In the genomic region with DNA sequence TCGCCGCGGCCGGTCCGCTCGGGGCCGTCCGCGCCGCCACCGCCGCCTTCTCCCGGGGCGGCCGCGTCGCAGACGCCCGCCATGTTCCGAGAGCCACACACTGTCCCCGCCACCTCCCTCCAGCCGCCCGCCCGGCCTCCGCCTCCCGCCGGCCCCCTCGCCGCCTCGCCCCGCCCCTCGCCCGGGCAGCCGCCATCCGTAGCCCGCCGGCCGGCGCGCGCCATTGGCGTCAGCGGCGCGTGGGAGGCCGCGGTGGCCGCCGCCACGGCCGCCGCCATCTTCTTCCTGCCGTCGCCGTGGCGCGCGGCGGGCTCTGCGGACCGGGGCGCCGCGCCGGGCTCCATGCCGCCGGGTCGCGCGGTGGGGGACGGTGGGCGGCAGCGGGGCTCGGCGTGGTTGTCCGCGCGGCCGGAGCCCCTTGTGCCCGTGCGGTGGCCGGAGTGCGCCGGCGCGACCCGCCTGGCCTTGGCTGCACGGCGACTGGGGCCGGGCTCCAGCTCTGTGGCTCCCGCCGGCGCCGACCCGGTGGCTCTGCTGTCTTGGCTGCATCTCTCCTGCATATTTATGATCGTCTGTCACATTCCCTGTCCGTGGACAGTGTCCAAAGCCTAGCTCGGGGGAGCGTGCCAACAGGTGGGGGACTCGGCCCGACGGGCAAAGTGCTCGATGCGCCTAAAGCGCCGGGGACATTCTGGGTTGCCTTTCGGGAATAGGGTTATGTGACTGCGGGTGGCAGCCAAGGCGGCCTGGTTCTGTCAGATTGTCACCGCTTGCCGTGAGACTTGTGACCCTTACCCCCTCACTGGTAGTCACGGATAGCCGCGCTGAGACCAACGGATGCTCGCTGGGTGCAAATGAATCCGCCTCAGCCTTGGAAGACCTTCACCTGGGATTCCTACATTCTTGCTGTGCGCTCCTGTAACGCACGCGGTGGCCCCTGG, we compare ENCODE assay signal across 8 mouse cellular contexts. TPM values are rescaled to one million over a fixed set of nuclear protein-coding genes. Genes with fewer than 3 reads are reported as not detected.
A peak's percentile ranks its signal among the peaks of the same experiment; 100 is the strongest.
DNase-seq lines count a peak whose midpoint lies in the region; ATAC-seq lines count a peak whose summit lies in the region.

Gene Tapt1, minus strand, starts transcription at position 106 of the 941 bp plus-strand sequence.

- no peaks in the 10 kb centered on the region for H3K9me3 ChIP-seq in forebrain, embryonic 12.5 days
- no peaks in the 10 kb centered on the region for H3K9me3 ChIP-seq in heart, embryonic 16.5 days (replicated peaks; ENCODE audit: control insufficient read depth, low read length)
- no peaks in the 10 kb centered on the region for H3K9me3 ChIP-seq in liver, embryonic 15.5 days (replicated peaks)
- H3K9me3 ChIP-seq in neural tube, embryonic 11.5 days (ENCODE audit: control insufficient read depth, low read length): no peaks in the 10 kb centered on the region
- H3K9me3 ChIP-seq in stomach, embryonic 16.5 days (replicated peaks; ENCODE audit: control insufficient read depth, low read length): no peaks in the 10 kb centered on the region

- H3K4me1 ChIP-seq in forebrain, embryonic 12.5 days: peaks cover 25% of the 10 kb centered on the region
- peaks cover 27% of the 10 kb centered on the region for H3K4me1 ChIP-seq in heart, embryonic 16.5 days (ENCODE audit: control insufficient read depth, insufficient read depth, low read length)
- H3K4me1 ChIP-seq in liver, embryonic 15.5 days (replicated peaks): peaks cover 51% of the 10 kb centered on the region
- peaks cover 13% of the 10 kb centered on the region; the same call in 1 of the 2 replicates for H3K4me1 ChIP-seq in neural tube, embryonic 11.5 days (ENCODE audit: control insufficient read depth, insufficient read depth, low read length)
- peaks cover 17% of the 10 kb centered on the region for H3K4me1 ChIP-seq in stomach, embryonic 16.5 days (ENCODE audit: control insufficient read depth, insufficient read depth, low read length)

- under 1% methylated on average over 95 of the region's 121 CpGs for WGBS in forebrain, embryonic 12.5 days
- WGBS in heart, embryonic 16.5 days: under 1% methylated on average over 77 of the region's 121 CpGs
- under 1% methylated on average over 112 of the region's 121 CpGs for WGBS in liver, embryonic 15.5 days (ENCODE audit: insufficient replicate concordance)
- WGBS in neural tube, embryonic 11.5 days: under 1% methylated on average over 49 of the region's 121 CpGs
- under 1% methylated on average over 104 of the region's 121 CpGs for WGBS in stomach, embryonic 16.5 days

- peak within 1 kb of the TSS; percentile 92 for H3K4me3 ChIP-seq in forebrain, embryonic 12.5 days (replicated peaks)
- peak within 1 kb of the TSS; percentile 89 for H3K4me3 ChIP-seq in heart, embryonic 16.5 days (ENCODE audit: low read length)
- peak within 1 kb of the TSS; percentile 95 for H3K4me3 ChIP-seq in liver, embryonic 15.5 days (replicated peaks)
- peak within 1 kb of the TSS; percentile 94 for H3K4me3 ChIP-seq in neural tube, embryonic 11.5 days (ENCODE audit: low read depth, low read length)
- peak within 1 kb of the TSS; percentile 84 for H3K4me3 ChIP-seq in stomach, embryonic 16.5 days (replicated peaks; ENCODE audit: low read length)

- DNase-seq in c-Kit-positive CD71-positive TER-119-negative erythroid progenitor cells, embryonic 14.5 days (ENCODE audit: low read depth): peak; percentile 55
- peak; percentile 87 to 95 for DNase-seq in kidney, postnatal 36 days
- peak; percentile 88 for DNase-seq in neural tube, embryonic 11.5 days (ENCODE audit: low spot score)

- H3K4me2 ChIP-seq in forebrain, embryonic 12.5 days: peak within 1 kb of the TSS; percentile 65
- peak within 1 kb of the TSS; percentile 78 for H3K4me2 ChIP-seq in heart, embryonic 16.5 days (ENCODE audit: low read depth, low read length)
- H3K4me2 ChIP-seq in liver, embryonic 15.5 days: peak within 1 kb of the TSS; percentile 83
- H3K4me2 ChIP-seq in neural tube, embryonic 11.5 days (ENCODE audit: low read depth): peak within 1 kb of the TSS; percentile 74
- H3K4me2 ChIP-seq in stomach, embryonic 16.5 days (ENCODE audit: low read depth, low read length): peak within 1 kb of the TSS; percentile 77

- H3K27ac ChIP-seq in forebrain, embryonic 12.5 days: peak within 1 kb of the TSS; percentile 91
- peak within 1 kb of the TSS; percentile 88 for H3K27ac ChIP-seq in heart, embryonic 16.5 days (ENCODE audit: low read length)
- H3K27ac ChIP-seq in liver, embryonic 15.5 days (replicated peaks): peak within 1 kb of the TSS; percentile 87
- H3K27ac ChIP-seq in neural tube, embryonic 11.5 days (ENCODE audit: low read depth, low read length): peak within 1 kb of the TSS; percentile 87
- H3K27ac ChIP-seq in stomach, embryonic 16.5 days (ENCODE audit: low read length): peak within 1 kb of the TSS; percentile 84

- no peaks in the 10 kb centered on the region for H3K27me3 ChIP-seq in forebrain, embryonic 12.5 days
- H3K27me3 ChIP-seq in heart, embryonic 16.5 days (ENCODE audit: control insufficient read depth, insufficient read depth, low read length): no peaks in the 10 kb centered on the region
- no peaks in the 10 kb centered on the region for H3K27me3 ChIP-seq in liver, embryonic 15.5 days
- H3K27me3 ChIP-seq in neural tube, embryonic 11.5 days (ENCODE audit: control insufficient read depth, insufficient read depth, low read length): no peaks in the 10 kb centered on the region
- H3K27me3 ChIP-seq in stomach, embryonic 16.5 days (ENCODE audit: control insufficient read depth, insufficient read depth, low read length): no peaks in the 10 kb centered on the region

- ATAC-seq in CD4-positive, CD25-positive, alpha-beta regulatory T cell, adult 4 months: peak; percentile 57
- ATAC-seq in forebrain, embryonic 12.5 days (ENCODE audit: low FRiP score): peak; percentile 97
- ATAC-seq in heart, embryonic 16.5 days (replicated peaks; ENCODE audit: extremely low read depth, insufficient read depth, low FRiP score): peak; percentile 96
- peak; percentile 93 for ATAC-seq in liver, embryonic 15.5 days (ENCODE audit: insufficient read depth)
- peak; percentile 96 for ATAC-seq in neural tube, embryonic 11.5 days (ENCODE audit: insufficient read depth, low FRiP score, low TSS enrichment)
- peak; percentile 97 for ATAC-seq in stomach, embryonic 16.5 days (ENCODE audit: insufficient read depth, low FRiP score)

- H3K36me3 ChIP-seq in forebrain, embryonic 12.5 days (replicated peaks): 0 out of 2 replicates have a peak, but pooled peaks cover 4% of the 10 kb centered on the region
- no peaks in the 10 kb centered on the region for H3K36me3 ChIP-seq in heart, embryonic 16.5 days (ENCODE audit: control insufficient read depth, insufficient read depth)
- H3K36me3 ChIP-seq in liver, embryonic 15.5 days (replicated peaks): peaks cover 4% of the 10 kb centered on the region
- no peaks in the 10 kb centered on the region for H3K36me3 ChIP-seq in neural tube, embryonic 11.5 days (ENCODE audit: control insufficient read depth, insufficient read depth, low read length)
- no peaks in the 10 kb centered on the region for H3K36me3 ChIP-seq in stomach, embryonic 16.5 days (ENCODE audit: control insufficient read depth, insufficient read depth, low read length)

- H3K9ac ChIP-seq in forebrain, embryonic 12.5 days: peak within 1 kb of the TSS; percentile 87
- H3K9ac ChIP-seq in heart, embryonic 16.5 days (ENCODE audit: low read length): peak within 1 kb of the TSS; percentile 91
- H3K9ac ChIP-seq in liver, embryonic 15.5 days: peak within 1 kb of the TSS; percentile 94
- peak within 1 kb of the TSS; percentile 94 for H3K9ac ChIP-seq in neural tube, embryonic 11.5 days (ENCODE audit: low read length)
- peak within 1 kb of the TSS; percentile 95 for H3K9ac ChIP-seq in stomach, embryonic 16.5 days (ENCODE audit: low read length)

RNA-seq across cellular contexts. Expression of gene Tapt1, which starts in this region (rescaled TPM):
- polyA plus RNA-seq in CD4-positive, CD25-positive, alpha-beta regulatory T cell, adult 4 months (2017; shearing (Covaris generic)): 10 to 100 TPM; 12.8 to 17.0 TPM
- polyA plus RNA-seq in forebrain, embryonic 12.5 days (2016; fragmentation: Nextera tagmentation; extraction: Ambion mirVana): 30.3 and 31.6 TPM in 2 replicates
- polyA plus RNA-seq in heart, embryonic 16.5 days (2015; fragmentation: Nextera tagmentation; extraction: Ambion mirVana): 27.4 and 29.5 TPM in 2 replicates
- polyA plus RNA-seq in liver, embryonic 15.5 days (2015; fragmentation: Nextera tagmentation; extraction: Ambion mirVana): 32.3 and 34.2 TPM in 2 replicates
- polyA plus RNA-seq in neural tube, embryonic 11.5 days (2014; fragmentation: Nextera tagmentation; extraction: Ambion mirVana): 31.2 and 35.0 TPM in 2 replicates
- polyA plus RNA-seq in stomach, embryonic 16.5 days (2015; fragmentation: Nextera tagmentation; extraction: Ambion mirVana): 28.4 and 31.7 TPM in 2 replicates

Comparison
In these comparisons a context has a peak if more than half of its experiments do, and no peak if none do; other contexts are left out.
1. Peak in every context shown above with its lines: DNase-seq, ATAC-seq, H3K4me3 ChIP-seq and H3K27ac ChIP-seq.